Mouse (Mus musculus): ENCODE measurements around the gene Pik3r6.

The Pik3r6 gene

GRCm38 (mm10) chr11:68502902-68503629, at the start of gene Pik3r6:
TSS of gene Pik3r6 (plus strand) at chr11:68503019.
- DNase-seq = peak; percentile 22

DNA sequence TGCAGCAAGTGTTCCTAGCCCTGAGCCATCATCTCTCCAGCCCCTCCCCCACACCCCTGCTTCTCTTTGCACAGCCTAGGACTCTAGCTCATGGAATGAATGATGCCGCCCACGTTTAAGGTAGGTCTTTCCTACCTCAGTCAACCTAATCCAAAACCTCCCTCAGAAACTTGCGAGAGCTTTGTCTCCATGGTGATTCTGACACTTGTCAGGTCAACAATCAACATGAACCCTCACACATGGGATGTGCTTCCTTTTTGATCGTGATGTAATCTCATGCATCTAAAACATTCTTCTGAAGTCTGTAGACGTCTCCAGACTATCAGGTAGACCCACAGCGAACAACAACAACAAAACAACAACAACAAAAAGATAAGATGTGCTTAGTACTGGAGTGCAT, 49.5 kb upstream of the Pik3r6 start:
- DNase-seq = no peak

DNA sequence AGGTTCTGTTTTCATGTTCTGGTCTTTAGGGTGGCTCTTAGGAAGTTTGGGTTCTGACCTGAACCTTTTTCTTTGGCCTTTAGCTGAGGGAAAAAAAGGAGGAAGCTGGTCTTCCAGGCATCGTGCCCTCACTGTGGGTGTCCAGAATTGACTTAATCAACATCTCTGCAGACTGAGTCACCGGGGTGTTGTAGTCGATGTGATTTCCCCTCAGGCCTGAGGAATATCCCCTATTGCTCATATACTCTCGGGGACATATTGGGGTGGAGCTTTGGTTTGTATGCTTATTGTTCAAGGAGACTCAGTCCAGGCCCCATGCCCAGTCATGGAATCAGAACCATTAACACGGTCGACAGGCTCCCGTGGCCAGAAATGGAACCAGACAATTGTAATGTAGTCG, 44.7 kb upstream of the Pik3r6 start:
- no peak for DNase-seq

- DNase-seq = no peak
Measured at GRCm38 (mm10) chr11:68459021-68459420, 43.8 kb upstream of the Pik3r6 start.

DNA sequence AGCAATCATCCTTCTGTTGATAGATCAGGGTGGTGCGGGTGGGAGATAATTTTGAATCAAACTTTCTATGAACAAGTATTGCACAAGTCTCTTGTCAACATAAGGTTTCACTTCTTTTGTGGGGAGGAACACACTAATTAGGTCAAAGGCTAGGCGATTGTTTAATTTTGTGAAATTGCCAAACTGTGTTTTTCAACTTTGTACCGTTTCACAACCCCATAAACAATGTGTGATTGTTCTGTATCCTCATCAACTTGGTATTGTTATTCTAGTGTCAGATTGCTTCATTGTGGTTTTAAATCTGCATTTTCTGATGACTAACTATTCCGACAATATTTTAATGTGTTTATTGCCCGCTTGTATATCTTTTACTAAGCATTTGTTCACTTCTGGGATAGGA, 43.3 kb upstream of the Pik3r6 start:
- DNase-seq = no peak

DNA sequence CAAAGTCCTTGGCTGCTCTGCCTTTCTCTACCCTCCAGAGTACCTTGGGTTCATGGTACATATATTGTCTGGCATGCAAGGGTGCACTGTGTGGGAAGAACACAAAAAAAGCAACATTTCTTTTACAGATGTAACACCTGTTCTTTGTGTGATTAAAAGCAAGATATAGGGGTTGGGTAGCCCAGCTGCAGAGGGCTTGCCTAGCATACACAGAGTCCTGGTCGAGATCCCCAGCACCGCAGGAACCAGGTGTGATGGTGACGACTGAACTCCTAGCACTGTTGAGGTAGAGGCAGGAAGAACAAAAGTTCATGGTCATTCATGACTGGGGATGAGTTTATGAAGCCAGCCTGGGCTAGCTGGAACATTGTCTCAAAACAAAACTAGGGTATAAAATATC, 40.1 kb upstream of the Pik3r6 start:
- no peak for DNase-seq

- DNase-seq = no peak
Measured at GRCm38 (mm10) chr11:68464260-68464659, 38.6 kb upstream of the Pik3r6 start.

DNA sequence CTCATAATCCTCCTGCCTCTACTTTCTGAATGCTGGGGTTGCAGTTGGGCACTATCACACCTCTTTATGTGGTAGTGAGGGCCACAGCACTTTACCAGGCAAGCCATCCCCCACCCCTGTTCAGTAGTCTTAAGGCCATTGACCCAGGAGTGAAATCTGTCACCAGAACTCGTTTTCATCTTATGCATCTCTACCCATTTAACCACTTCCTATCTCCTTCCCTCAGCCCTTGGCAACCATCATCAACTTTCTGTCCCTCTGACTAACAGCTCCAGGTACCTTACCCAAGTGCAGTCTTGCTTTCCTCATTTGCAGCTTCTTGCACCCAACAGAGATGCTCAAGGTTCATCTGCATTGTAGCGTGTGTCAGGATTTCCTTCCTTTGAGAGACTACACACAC, 37.7 kb upstream of the Pik3r6 start:
- DNase-seq = no peak

DNA sequence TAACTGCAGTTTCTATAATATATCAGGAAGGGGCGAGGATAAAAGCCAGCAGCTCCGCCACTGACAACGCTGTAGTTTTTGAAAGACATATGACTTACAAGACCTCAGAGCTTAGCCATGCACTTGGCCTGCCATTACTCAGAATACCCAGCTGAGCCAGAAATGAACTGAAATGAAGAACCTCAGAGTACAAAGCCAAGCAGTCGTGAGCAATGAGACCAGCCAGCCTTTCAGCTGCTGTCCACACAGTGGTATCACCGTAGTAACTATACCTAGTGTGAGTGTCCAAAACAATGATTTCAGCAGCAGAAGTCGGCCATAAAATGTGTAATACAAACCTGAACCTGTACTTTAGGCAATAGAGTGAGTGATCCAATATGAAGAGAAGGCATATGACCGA, 35.4 kb upstream of the Pik3r6 start:
- no peak for DNase-seq

DNA sequence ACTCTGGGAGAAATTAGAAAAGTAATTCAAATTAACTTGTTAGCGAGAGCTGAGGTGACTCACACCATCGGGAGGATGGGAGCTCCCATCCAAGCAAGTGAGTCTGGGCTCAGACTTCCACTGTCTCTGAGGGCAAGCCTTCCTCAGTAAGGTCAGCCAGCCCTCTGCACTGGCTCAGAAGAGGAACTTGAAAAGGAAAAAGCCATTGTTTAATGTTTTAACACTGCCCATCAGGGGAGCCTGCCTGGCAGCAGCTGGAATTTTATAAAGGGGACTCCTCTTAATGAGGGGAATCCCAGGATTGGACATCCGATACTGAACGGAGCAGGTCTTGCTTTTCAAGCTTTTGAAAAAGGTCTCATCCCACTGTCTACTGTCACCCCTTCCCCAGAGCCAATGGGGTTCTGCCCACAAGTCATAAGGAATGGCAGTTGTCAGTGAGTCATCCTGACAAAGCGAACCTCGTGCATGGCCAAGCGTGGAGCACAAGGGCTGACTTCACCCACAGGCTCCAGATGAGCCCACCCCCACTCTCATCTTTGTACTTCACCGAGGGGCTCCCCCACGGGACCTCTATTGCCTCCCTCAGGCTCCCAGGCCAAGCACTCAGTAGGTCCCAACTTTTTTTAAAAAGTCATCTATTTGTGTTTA, 34.7 kb upstream of the Pik3r6 start:
- no peak for DNase-seq

GRCm38 (mm10) chr11:68468886-68469285, 33.9 kb upstream of the Pik3r6 start:
- DNase-seq = no peak

GRCm38 (mm10) chr11:68472162-68472849, 30.5 kb upstream of the Pik3r6 start:
- DNase-seq = no peak

- DNase-seq = peak; percentile 22
Measured at GRCm38 (mm10) chr11:68474600-68474999, 28.2 kb upstream of the Pik3r6 start.

DNA sequence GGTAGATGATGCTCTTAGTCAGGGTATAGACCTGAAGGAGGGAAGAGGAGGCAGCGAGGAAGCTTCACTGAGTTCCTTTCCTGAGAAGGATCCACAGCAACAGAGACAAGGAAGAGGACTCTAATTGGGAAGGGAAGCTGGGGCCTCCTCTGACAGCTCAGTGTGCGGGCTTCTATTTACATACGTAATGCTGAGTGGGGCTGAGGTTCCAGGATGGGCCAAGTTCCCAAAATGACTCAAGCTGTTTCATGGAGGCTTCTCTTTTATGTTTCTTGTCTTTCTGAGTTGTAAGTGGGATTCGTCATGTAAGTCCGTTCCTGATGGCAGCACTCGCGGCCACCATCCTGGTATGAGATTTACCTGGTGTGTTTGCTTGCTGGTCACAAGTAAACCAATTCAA, 27.1 kb upstream of the Pik3r6 start:
- DNase-seq = no peak

DNA sequence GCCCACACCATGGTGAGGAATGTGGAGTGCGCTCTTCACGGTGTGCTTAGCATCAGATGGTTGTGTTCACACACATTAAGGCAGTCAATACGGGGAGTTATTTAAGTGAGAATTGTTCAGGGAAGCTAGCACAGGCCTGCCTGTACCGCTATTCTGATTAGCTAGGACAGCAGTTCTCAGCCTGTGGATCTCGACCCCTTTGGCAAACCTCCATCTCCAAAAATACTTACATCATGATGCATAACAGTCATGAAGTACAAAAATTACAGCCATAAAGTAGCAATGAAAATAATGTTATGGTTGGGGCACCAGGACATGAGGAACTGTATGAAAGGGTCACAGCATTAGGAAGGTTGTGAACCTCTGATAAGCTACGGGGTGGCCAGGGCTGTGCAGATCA, 25.2 kb upstream of the Pik3r6 start:
- no peak for DNase-seq

- no peak for DNase-seq
Measured at GRCm38 (mm10) chr11:68478574-68478981, 24.2 kb upstream of the Pik3r6 start.

GRCm38 (mm10) chr11:68480660-68481059, 22.2 kb upstream of the Pik3r6 start:
- DNase-seq = no peak

- DNase-seq = no peak
Measured at GRCm38 (mm10) chr11:68482001-68482400, 20.8 kb upstream of the Pik3r6 start.

- DNase-seq = no peak
Measured at GRCm38 (mm10) chr11:68483213-68483612, 19.6 kb upstream of the Pik3r6 start.

GRCm38 (mm10) chr11:68484431-68484830, 18.4 kb upstream of the Pik3r6 start:
- no peak for DNase-seq

GRCm38 (mm10) chr11:68485206-68485942, 17.4 kb upstream of the Pik3r6 start:
- peak; percentile 47 for DNase-seq

- no peak for DNase-seq
Measured at GRCm38 (mm10) chr11:68486093-68486492, 16.7 kb upstream of the Pik3r6 start.

DNA sequence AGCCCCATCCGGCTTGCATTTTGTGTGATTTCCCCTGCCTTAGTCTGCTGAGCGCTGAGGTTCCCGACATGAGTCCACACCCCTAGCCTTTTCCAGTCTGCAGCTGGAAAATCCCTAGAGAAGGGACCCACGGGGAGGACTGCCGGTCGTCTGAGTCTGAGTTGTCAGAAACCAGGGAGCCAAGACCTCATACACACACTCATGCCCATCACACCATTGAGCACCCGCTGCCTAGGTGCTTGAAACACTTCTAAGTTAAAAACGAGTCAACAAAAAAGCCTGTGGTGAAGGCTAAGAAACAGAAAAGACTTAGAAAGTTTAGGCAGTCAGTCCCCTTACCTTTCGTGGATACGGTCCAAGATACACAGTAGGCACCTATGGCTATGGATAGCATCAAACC, 15.1 kb upstream of the Pik3r6 start:
- DNase-seq = no peak

All from lung, postnatal 14 days (tissue).